Mouse (Mus musculus) adrenal gland, postnatal 25 days (tissue): Measurements from ENCODE around the gene Zbtb3. TPM values are rescaled to one million over a fixed set of nuclear protein-coding genes. Genes with fewer than 3 reads are reported as not detected.

Source experiments
- DNase-seq: peaks from one replicate; pipeline ENCODE4 v3.0.0; 2021; ENCODE audit warnings: mixed read lengths
- total RNA-seq: library from RNA; stranded (reverse); gene quantifications from 2 replicates; pipeline ENCODE4 v1.2.3, GENCODE M21; 2021

Gene Zbtb3
- total RNA-seq, 1 experiment from 2014 or later = 3.9 TPM

GRCm38 (mm10) chr19:8841012-8841411, 38.7 kb downstream of the Zbtb3 start:
- DNase-seq = no peak

- no peak for DNase-seq
Measured at GRCm38 (mm10) chr19:8842961-8843360, 40.6 kb downstream of the Zbtb3 start.

GRCm38 (mm10) chr19:8844371-8845129, 42.2 kb downstream of the Zbtb3 start:
- DNase-seq = peak; percentile 73

GRCm38 (mm10) chr19:8848356-8848755, 46.0 kb downstream of the Zbtb3 start:
- no peak for DNase-seq

GRCm38 (mm10) chr19:8850402-8850901, 48.1 kb downstream of the Zbtb3 start, which contains the start of gene Lrrn4cl:
Gene Lrrn4cl, plus strand, starts transcription at chr19:8850768.
- DNase-seq = no peak

GRCm38 (mm10) chr19:8851639-8852038, 49.3 kb downstream of the Zbtb3 start:
- no peak for DNase-seq

- DNase-seq = no peak
Measured at GRCm38 (mm10) chr19:8852236-8852928, 50.0 kb downstream of the Zbtb3 start.

GRCm38 (mm10) chr19:8853117-8853516, 50.8 kb downstream of the Zbtb3 start:
- DNase-seq = no peak

Other genes starting within 250 kb of the Zbtb3 start
- gene Slc22a8, start 211.3 kb upstream of the Zbtb3 start, total RNA-seq = 0.24 TPM in 1 of 2 replicates, not detected in the other
- gene Slc22a6, start 184.5 kb upstream of the Zbtb3 start, total RNA-seq = not detected in 2 replicates
- gene Chrm1, start 138.8 kb upstream of the Zbtb3 start, total RNA-seq = 1.6 and 2.4 TPM in 2 replicates
- gene Slc3a2, start 79.2 kb upstream of the Zbtb3 start, total RNA-seq = 269 and 403 TPM in 2 replicates
- gene Wdr74, start 66.7 kb upstream of the Zbtb3 start, total RNA-seq = 52.0 and 57.7 TPM in 2 replicates
- 2.6 and 2.8 TPM in 2 replicates for gene 1700092M07Rik, start 61.8 kb upstream of the Zbtb3 start, total RNA-seq
- 92.3 and 106 TPM in 2 replicates for gene Stx5a, start 61.1 kb upstream of the Zbtb3 start, total RNA-seq
- 128 and 179 TPM in 2 replicates for gene Nxf1, start 45.5 kb upstream of the Zbtb3 start, total RNA-seq
- 122 and 123 TPM in 2 replicates for gene Tmem223, start 31.6 kb upstream of the Zbtb3 start, total RNA-seq
- 56.4 and 75.9 TPM in 2 replicates for gene Tmem179b, start 28.1 kb upstream of the Zbtb3 start, total RNA-seq
- 15.1 and 23.1 TPM in 2 replicates for gene Taf6l, start 16.1 kb upstream of the Zbtb3 start, total RNA-seq
- 96.3 and 103 TPM in 2 replicates for gene Polr2g, start 4.0 kb upstream of the Zbtb3 start, total RNA-seq
- 32.7 and 41.1 TPM in 2 replicates for gene Ttc9c, start 16.8 kb downstream of the Zbtb3 start, total RNA-seq
- gene Hnrnpul2, start 17.5 kb downstream of the Zbtb3 start, total RNA-seq = 72.0 and 83.0 TPM in 2 replicates
- gene AC129217.1, start 27.2 kb downstream of the Zbtb3 start, total RNA-seq = 23.5 TPM in 1 of 2 replicates, not detected in the other
- gene Bscl2, start 34.9 kb downstream of the Zbtb3 start, total RNA-seq = 139 and 169 TPM in 2 replicates
- gene Gng3, start 36.6 kb downstream of the Zbtb3 start, total RNA-seq = 5.3 and 6.1 TPM in 2 replicates
- 1.4 and 1.8 TPM in 2 replicates for gene Lrrn4cl, start 48.2 kb downstream of the Zbtb3 start, total RNA-seq
- 206 and 217 TPM in 2 replicates for gene Ubxn1, start 68.9 kb downstream of the Zbtb3 start, total RNA-seq
- gene Uqcc3, start 78.4 kb downstream of the Zbtb3 start, total RNA-seq = 70.0 and 72.2 TPM in 2 replicates
- gene Lbhd1, start 81.2 kb downstream of the Zbtb3 start, total RNA-seq = 5.9 and 23.7 TPM in 2 replicates
- not detected in 2 replicates for gene Gm49403, start 81.4 kb downstream of the Zbtb3 start, total RNA-seq
- 48.8 and 57.4 TPM in 2 replicates for gene 1810009A15Rik, start 86.3 kb downstream of the Zbtb3 start, total RNA-seq
- gene Gm49416, start 86.4 kb downstream of the Zbtb3 start, total RNA-seq = not detected in 2 replicates
- 23.5 and 26.7 TPM in 2 replicates for gene Ints5, start 90.5 kb downstream of the Zbtb3 start, total RNA-seq
- 196 and 200 TPM in 2 replicates for gene Ganab, start 95.5 kb downstream of the Zbtb3 start, total RNA-seq
- gene B3gat3, start 117.8 kb downstream of the Zbtb3 start, total RNA-seq = 58.5 and 60.9 TPM in 2 replicates
- 33.4 and 33.8 TPM in 2 replicates for gene Rom1, start 126.8 kb downstream of the Zbtb3 start, total RNA-seq
- gene Eml3, start 127.0 kb downstream of the Zbtb3 start, total RNA-seq = 57.2 and 67.5 TPM in 2 replicates
- 98.6 and 104 TPM in 2 replicates for gene Mta2, start 139.3 kb downstream of the Zbtb3 start, total RNA-seq
- gene Tut1, start 151.3 kb downstream of the Zbtb3 start, total RNA-seq = 23.1 and 23.6 TPM in 2 replicates
- 327 and 416 TPM in 2 replicates for gene Eef1g, start 164.5 kb downstream of the Zbtb3 start, total RNA-seq
- gene Ahnak, start 186.7 kb downstream of the Zbtb3 start, total RNA-seq = 93.0 and 106 TPM in 2 replicates